Comparison of ENCODE assay signal across 7 mouse cellular contexts in genomic region chr17:34187261-34187916, GRCm38 (mm10). TPM values are rescaled to one million over a fixed set of nuclear protein-coding genes. Genes with fewer than 3 reads are reported as not detected.
DNase-seq lines count a peak whose midpoint lies in the region; ATAC-seq lines count a peak whose summit lies in the region.

TSS of gene Tap1 (plus strand) at chr17:34187553.
TSS of gene Psmb9 (minus strand) at chr17:34187764.

- H3K4me1 ChIP-seq in embryonic facial prominence, embryonic 12.5 days, result peaks cover 14% of the 10 kb centered on the region; the same call in 1 of the 2 replicates
- 0 out of 2 replicates have a peak, but pooled peaks cover 7% of the 10 kb centered on the region for H3K4me1 ChIP-seq in limb, embryonic 11.5 days (ENCODE audit: control insufficient read depth, insufficient read depth, low read length)
- peaks cover 9% of the 10 kb centered on the region; the same call in 1 of the 2 replicates for H3K4me1 ChIP-seq in midbrain, embryonic 14.5 days (ENCODE audit: control insufficient read depth, insufficient read depth, low read length)

- H3K36me3 ChIP-seq in embryonic facial prominence, embryonic 12.5 days, result no peaks in the 10 kb centered on the region
- H3K36me3 ChIP-seq in limb, embryonic 11.5 days (ENCODE audit: control insufficient read depth, insufficient read depth, low read length), result no peaks in the 10 kb centered on the region
- H3K36me3 ChIP-seq in midbrain, embryonic 14.5 days (ENCODE audit: control insufficient read depth, insufficient read depth, low read length), result no peaks in the 10 kb centered on the region

- no peak within 1 kb of the TSS; the same call in 1 of the 2 replicates for H3K27ac ChIP-seq in embryonic facial prominence, embryonic 12.5 days
- H3K27ac ChIP-seq in limb, embryonic 11.5 days (replicated peaks; ENCODE audit: low read depth, low read length), result no peak within 1 kb of the TSS
- H3K27ac ChIP-seq in midbrain, embryonic 14.5 days (replicated peaks; ENCODE audit: low read depth, low read length), result no peak within 1 kb of the TSS

- WGBS in embryonic facial prominence, embryonic 12.5 days, result under 1% methylated on average over 46 of the region's 46 CpGs
- under 1% methylated on average over 43 of the region's 46 CpGs for whole genome bisulfite sequencing in limb, embryonic 11.5 days
- WGBS in midbrain, embryonic 14.5 days, result under 1% methylated on average over 46 of the region's 46 CpGs

- H3K9ac ChIP-seq in embryonic facial prominence, embryonic 12.5 days, result peak within 1 kb of the TSS; percentile 63
- H3K9ac ChIP-seq in limb, embryonic 11.5 days (ENCODE audit: low read length), result peak within 1 kb of the TSS; percentile 24
- H3K9ac ChIP-seq in midbrain, embryonic 14.5 days (replicated peaks; ENCODE audit: low read length), result peak within 1 kb of the TSS; percentile 39

- peaks cover 78% of the 10 kb centered on the region for H3K27me3 ChIP-seq in embryonic facial prominence, embryonic 12.5 days
- peaks cover 37% of the 10 kb centered on the region for H3K27me3 ChIP-seq in limb, embryonic 11.5 days (ENCODE audit: control insufficient read depth, insufficient read depth, low read length)
- H3K27me3 ChIP-seq in midbrain, embryonic 14.5 days (ENCODE audit: control insufficient read depth, insufficient read depth, low read length), result peaks cover 39% of the 10 kb centered on the region

- peak within 1 kb of the TSS; percentile 47 for H3K4me3 ChIP-seq in embryonic facial prominence, embryonic 12.5 days
- H3K4me3 ChIP-seq in limb, embryonic 11.5 days (ENCODE audit: low read depth, low read length), result peak within 1 kb of the TSS; percentile 47
- H3K4me3 ChIP-seq in midbrain, embryonic 14.5 days (replicated peaks; ENCODE audit: low read depth, low read length), result peak within 1 kb of the TSS; percentile 40

- peak; percentile 94 for ATAC-seq in embryonic facial prominence, embryonic 12.5 days (ENCODE audit: insufficient number of reproducible peaks, insufficient read depth, low FRiP score, low TSS enrichment)
- peak; percentile 92 for ATAC-seq in limb, embryonic 11.5 days (ENCODE audit: insufficient number of reproducible peaks, low FRiP score, low TSS enrichment, low read depth)
- peak; percentile 86 for ATAC-seq in midbrain, embryonic 14.5 days (ENCODE audit: low FRiP score, low TSS enrichment)

- H3K4me2 ChIP-seq in embryonic facial prominence, embryonic 12.5 days (replicated peaks), result peak within 1 kb of the TSS; percentile 86
- H3K4me2 ChIP-seq in limb, embryonic 11.5 days (ENCODE audit: low read depth, severe bottlenecking), result peak within 1 kb of the TSS; percentile 77
- peak within 1 kb of the TSS; percentile 74 for H3K4me2 ChIP-seq in midbrain, embryonic 14.5 days (ENCODE audit: low read length)

- peak; percentile 100 for DNase-seq in adrenal gland, postnatal 25 days
- peak; percentile 100 for DNase-seq in heart, adult 11 months
- peak; percentile 100 for DNase-seq in kidney, adult 18-20 months
- DNase-seq in limb, embryonic 11.5 days (ENCODE audit: low spot score), result peak; percentile 99
- peak; percentile 91 for DNase-seq in midbrain, embryonic 14.5 days
- DNase-seq in spleen, adult 18-20 months, result peak; percentile 98 to 100

- H3K9me3 ChIP-seq in embryonic facial prominence, embryonic 12.5 days, result no peaks in the 10 kb centered on the region
- no peaks in the 10 kb centered on the region for H3K9me3 ChIP-seq in limb, embryonic 11.5 days (ENCODE audit: control insufficient read depth, low read length)
- no peaks in the 10 kb centered on the region for H3K9me3 ChIP-seq in midbrain, embryonic 14.5 days (ENCODE audit: control insufficient read depth, low read length)

RNA-seq across cellular contexts. Expression of gene Tap1, which starts in this region (rescaled TPM):
- total RNA-seq in adrenal gland, postnatal 25 days (2021), result 14.4 and 20.9 TPM in 2 replicates
- 4.7 TPM in 2 replicates for polyA plus RNA-seq in embryonic facial prominence, embryonic 12.5 days (2016; fragmentation: Nextera tagmentation; extraction: Ambion mirVana)
- polyA plus RNA-seq in limb, embryonic 11.5 days (2014; fragmentation: Nextera tagmentation; extraction: Ambion mirVana), result 2.4 and 3.1 TPM in 2 replicates
- 1.1 and 2.9 TPM in 2 replicates for polyA plus RNA-seq in midbrain, embryonic 14.5 days (2014; fragmentation: Nextera tagmentation; extraction: Ambion mirVana)

RNA-seq across cellular contexts. Expression of gene Psmb9, which starts in this region (rescaled TPM):
- 7.0 and 14.5 TPM in 2 replicates for total RNA-seq in adrenal gland, postnatal 25 days (2021)
- polyA plus RNA-seq in embryonic facial prominence, embryonic 12.5 days (2016; fragmentation: Nextera tagmentation; extraction: Ambion mirVana), result 1.8 and 2.0 TPM in 2 replicates
- 0.45 and 2.2 TPM in 2 replicates for polyA plus RNA-seq in limb, embryonic 11.5 days (2014; fragmentation: Nextera tagmentation; extraction: Ambion mirVana)
- 1.0 and 2.2 TPM in 2 replicates for polyA plus RNA-seq in midbrain, embryonic 14.5 days (2014; fragmentation: Nextera tagmentation; extraction: Ambion mirVana)
